Mouse (Mus musculus): ENCODE data around the gene Dld.

Gene Dld

GRCm38 (mm10) chr12:31350944-31351928 is at the start of gene Dld:
Gene Dld, minus strand, starts transcription at chr12:31351453.
- in situ Hi-C loops (cut with MboI, MseI): loop anchor here in 1 of 2 experiments (5.0 kb wide), 2 partner anchors 146 to 439 kb away; partner anchors contain the start of genes Acp1, Cbll1 and Sh3yl1

DNA sequence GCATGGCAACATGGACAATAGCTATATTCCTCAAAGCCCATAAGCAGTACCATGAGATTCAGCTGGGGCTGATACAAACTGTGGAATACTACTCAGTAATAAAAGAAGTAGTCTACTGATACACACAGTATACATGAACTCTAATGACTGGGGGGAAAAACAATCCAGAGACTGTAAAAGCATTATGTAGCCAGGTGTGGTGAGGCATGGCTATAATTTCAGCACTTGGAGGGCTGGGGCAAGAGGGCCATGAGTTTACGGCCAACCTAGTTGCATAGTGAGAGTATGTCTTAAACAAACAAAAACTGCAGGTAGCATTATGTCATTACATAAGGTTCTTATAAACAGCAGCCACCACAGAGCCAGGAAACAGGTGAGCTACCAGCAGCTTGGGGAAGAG is 49.6 kb upstream of the Dld start:
- in situ Hi-C loops (cut with MboI, MseI): no loop called here

GRCm38 (mm10) chr12:31397709-31398108 is 46.5 kb upstream of the Dld start:
- in situ Hi-C loops (cut with MboI, MseI): no loop called here

DNA sequence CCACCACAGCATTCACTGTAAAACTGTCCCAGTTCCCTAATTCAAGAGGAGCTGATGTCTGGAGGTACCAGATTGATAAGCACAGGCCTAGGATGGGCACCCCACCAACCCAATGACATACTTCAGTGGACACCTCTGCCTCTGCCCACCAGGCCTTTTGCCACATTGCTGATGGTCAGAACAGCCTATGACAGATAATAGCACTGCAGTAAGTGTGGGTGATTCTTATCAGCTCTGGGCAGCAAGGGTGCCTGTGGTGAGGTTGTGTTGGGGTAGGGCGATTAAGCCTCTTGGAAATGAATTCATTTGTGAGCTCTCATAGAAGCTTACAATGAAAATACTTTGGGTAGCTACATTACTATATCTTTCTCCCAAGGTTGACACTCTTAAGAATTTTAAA is 44.6 kb upstream of the Dld start:
- in situ Hi-C loops (cut with MboI, MseI): no loop called here

DNA sequence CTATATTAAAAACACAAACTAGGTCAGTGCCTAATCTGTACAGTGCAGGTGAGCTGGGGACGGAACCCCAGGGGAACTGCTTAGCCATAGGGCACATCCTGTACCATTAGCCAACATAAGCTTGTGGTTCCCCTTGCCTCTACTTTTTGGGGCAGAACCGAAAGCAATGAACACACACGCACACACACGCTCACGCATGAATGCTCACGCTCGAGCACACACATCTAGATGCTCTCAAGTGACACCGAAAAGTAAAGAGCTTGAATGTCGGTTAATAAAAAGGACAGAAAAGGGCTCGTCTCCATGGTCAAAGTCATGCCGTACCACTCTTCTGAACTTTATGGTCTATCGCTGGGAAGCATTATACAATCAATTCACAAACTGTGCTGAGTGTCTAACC is 40.4 kb upstream of the Dld start:
- in situ Hi-C loops (cut with MboI, MseI): no loop called here

DNA sequence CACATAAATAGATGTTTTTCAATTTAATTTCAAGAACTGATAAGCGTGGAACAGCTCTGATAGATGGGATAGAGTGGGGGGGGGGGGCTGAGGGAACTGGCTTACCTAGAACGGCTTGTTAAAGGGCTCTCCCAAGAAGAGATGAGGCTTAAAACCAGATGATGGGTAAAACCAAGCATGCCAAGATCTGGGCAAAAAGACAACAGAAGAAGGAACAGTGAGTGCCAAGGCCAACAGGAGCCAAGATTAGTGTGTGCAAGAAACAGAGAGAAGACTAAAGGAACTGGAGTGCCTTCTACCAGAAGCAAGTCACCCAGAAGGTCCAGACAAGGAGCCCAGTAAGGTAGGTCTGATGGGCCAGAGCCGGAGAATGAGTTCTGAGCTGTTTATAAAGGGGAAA is 39.3 kb upstream of the Dld start, which contains the start of gene Slc26a3:
Slc26a3 (plus strand) TSS at position 301 of the 400 bp plus-strand sequence.
- in situ Hi-C loops (cut with MboI, MseI): no loop called here

GRCm38 (mm10) chr12:31387303-31387702 is 36.0 kb upstream of the Dld start:
- in situ Hi-C loops (cut with MboI, MseI): loop anchor here in 1 of 2 experiments (5.0 kb wide), 1 partner anchor 50 kb away; no protein-coding TSS in a partner anchor

GRCm38 (mm10) chr12:31382451-31382850 is 31.2 kb upstream of the Dld start:
- in situ Hi-C loops (cut with MboI, MseI): loop anchor here in 1 of 2 experiments (5.0 kb wide), 1 partner anchor 125 kb away; no protein-coding TSS in a partner anchor

GRCm38 (mm10) chr12:31380878-31381277 is 29.6 kb upstream of the Dld start:
- in situ Hi-C loops (cut with MboI, MseI): loop anchor here in 1 of 2 experiments (5.0 kb wide), 1 partner anchor 126 kb away; no protein-coding TSS in a partner anchor

GRCm38 (mm10) chr12:31377241-31377640 is 26.0 kb upstream of the Dld start:
- in situ Hi-C loops (cut with MboI, MseI): loop anchor here in 1 of 2 experiments (5.0 kb wide), 1 partner anchor 115 kb away; no protein-coding TSS in a partner anchor

- in situ Hi-C loops (cut with MboI, MseI): loop anchor here in 1 of 2 experiments (5.0 kb wide), 1 partner anchor 116 kb away; no protein-coding TSS in a partner anchor
Observed at GRCm38 (mm10) chr12:31376326-31376950, 25.2 kb upstream of the Dld start.

- in situ Hi-C loops (cut with MboI, MseI): loop anchor here in 1 of 2 experiments (5.0 kb wide), 1 partner anchor 117 kb away; no protein-coding TSS in a partner anchor
Observed at GRCm38 (mm10) chr12:31375283-31375615, 24.0 kb upstream of the Dld start.

GRCm38 (mm10) chr12:31374603-31375282 is 23.5 kb upstream of the Dld start:
- in situ Hi-C loops (cut with MboI, MseI): loop anchor here in 1 of 2 experiments (5.0 kb wide), 1 partner anchor 118 kb away; no protein-coding TSS in a partner anchor

GRCm38 (mm10) chr12:31369656-31370055 is 18.4 kb upstream of the Dld start:
- in situ Hi-C loops (cut with MboI, MseI): no loop called here

- in situ Hi-C loops (cut with MboI, MseI): no loop called here
Observed at GRCm38 (mm10) chr12:31369118-31369517, 17.9 kb upstream of the Dld start.

GRCm38 (mm10) chr12:31367721-31368120 is 16.5 kb upstream of the Dld start:
- in situ Hi-C loops (cut with MboI, MseI): no loop called here

GRCm38 (mm10) chr12:31366428-31366827 is 15.2 kb upstream of the Dld start:
- in situ Hi-C loops (cut with MboI, MseI): no loop called here

- in situ Hi-C loops (cut with MboI, MseI): loop anchor here in 1 of 2 experiments (5.0 kb wide), 2 partner anchors 147 to 438 kb away; partner anchors contain the start of genes Acp1, Cbll1 and Sh3yl1
Observed at GRCm38 (mm10) chr12:31350191-31350943, 886 bp downstream of the Dld start.

DNA sequence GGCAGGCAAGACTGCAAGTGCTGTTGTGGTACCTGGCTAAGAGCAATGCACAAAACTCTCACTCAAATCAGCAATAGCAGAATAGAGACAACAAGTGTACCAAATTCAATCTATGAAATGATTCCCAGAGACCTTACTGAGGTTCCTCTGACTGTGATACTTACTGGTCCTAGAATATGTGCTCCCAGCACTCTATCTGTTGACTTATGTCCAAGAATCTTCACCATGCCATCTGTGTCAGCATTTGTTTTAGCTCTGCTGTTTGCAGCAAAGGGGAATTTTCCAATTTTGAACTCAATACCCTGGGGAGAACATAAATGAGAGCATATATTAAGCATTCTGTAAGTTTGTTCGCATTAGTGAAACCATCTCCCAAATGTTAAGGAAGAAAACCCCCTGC is 18.0 kb downstream of the Dld start:
- in situ Hi-C loops (cut with MboI, MseI): loop anchor here in 1 of 2 experiments (25.0 kb wide), 2 partner anchors 421 to 746 kb away; partner anchors contain the start of genes Acp1, Sh3yl1 and Tmem18

DNA sequence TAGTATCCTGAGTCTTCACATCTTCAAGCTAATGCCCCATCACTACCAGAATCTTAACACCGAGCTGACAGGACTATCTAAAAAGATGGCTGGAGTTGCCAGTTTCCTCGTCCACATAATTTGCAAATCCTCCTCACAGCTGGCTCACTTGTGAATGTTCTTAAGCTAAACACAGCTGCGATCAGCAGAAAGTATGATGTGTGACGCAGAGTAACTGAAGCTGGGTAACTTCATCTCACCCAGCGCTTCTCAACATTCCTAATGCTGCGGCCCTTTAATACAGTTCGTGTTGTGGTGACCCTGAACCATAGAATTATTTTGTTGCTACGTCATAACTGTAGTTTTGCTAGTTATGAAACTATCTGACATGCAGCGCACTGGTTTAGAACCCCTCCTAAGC is 24.1 kb downstream of the Dld start:
- in situ Hi-C loops (cut with MboI, MseI): loop anchor here in 1 of 2 experiments (25.0 kb wide), 2 partner anchors 415 to 740 kb away; partner anchors contain the start of genes Acp1, Sh3yl1 and Tmem18

Measured in T-helper 17 cell (primary cell).